Mouse (Mus musculus): ENCODE results near the gene 1700125H20Rik.
A peak's percentile ranks its signal among the peaks of the same experiment; 100 is the strongest.

The 1700125H20Rik gene

GRCm38 (mm10) chr11:85184839-85185238, 14.6 kb downstream of the 1700125H20Rik start:
- no peak for DNase-seq

DNA sequence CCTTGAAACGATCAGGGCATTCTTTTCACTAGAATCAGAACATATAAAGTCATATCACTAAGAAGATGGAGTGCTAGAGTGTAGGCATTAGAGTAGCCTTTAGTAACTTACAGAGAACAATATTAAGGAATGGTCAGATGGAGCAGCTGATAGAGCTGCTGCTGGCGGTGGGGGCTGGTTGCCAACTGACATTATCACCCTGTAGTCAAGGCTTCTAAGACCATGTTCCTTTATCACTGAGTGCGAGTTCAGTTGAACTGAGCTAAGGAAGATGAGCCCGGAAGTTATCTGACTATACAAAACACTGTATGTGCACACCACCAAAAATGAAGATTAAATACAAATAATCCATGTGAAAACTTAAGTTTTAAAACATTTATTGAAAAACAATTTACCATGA, 18.9 kb downstream of the 1700125H20Rik start:
- DNase-seq = no peak

- no peak for DNase-seq
These were observed 20.5 kb downstream of the 1700125H20Rik start for GRCm38 (mm10) chr11:85190741-85191140.

DNA sequence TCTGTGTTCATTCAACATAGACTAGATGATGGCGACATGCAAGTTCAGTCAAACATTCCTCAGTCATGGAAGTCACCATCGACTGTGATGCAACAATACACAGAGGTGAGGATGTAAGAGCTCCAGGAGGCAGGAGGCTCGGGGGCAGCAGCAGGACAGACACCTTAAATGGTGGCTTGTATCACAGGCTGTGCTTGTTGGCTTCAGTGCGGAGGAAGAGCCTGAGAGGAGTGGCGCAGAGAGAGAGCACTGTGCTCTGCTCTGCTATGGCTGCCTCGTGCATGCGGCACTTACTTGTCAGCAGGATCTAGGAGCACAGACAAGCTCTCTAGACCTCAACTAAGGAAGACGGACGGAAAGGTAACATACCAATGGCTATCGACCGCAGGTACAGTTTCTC, 24.0 kb downstream of the 1700125H20Rik start:
- DNase-seq = no peak

DNA sequence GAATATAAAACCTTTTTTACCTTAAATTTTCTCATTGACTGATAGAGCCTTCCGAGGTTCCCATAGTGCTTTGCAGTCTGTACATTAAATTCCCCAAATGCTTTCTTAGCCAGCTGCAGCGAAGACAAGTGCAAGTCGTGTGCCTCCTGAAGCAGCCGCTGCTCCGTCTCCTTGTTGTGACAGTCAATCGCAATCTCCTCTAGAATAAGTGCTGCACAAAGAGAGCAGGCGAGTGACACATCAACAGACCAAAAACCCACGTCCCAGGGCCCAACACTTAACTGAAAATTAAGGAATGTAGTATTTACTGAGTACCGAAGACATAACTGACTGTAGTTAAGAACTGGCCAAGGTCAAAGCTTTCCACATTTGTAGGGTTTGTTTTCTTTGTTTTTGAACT, 25.8 kb downstream of the 1700125H20Rik start:
- no peak for DNase-seq

DNA sequence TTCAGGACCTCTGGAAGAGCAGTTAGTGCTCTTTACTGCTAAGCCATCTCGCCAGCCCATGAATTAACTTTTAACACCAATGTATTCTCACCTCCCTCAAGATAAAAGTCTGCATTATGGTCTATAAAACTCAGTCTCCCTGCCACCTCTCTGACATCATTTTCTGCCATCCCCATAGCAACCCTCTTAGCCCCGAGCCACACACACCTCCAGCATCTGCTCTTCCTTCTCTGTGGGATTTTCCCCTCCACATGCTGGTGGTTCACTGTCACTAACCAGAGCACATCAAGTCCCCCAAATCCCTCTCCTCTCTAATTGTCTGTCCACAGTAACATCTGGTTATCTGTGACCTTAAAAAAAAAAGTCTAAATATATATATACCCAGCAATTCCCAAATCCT, 28.7 kb downstream of the 1700125H20Rik start:
- DNase-seq = no peak

DNA sequence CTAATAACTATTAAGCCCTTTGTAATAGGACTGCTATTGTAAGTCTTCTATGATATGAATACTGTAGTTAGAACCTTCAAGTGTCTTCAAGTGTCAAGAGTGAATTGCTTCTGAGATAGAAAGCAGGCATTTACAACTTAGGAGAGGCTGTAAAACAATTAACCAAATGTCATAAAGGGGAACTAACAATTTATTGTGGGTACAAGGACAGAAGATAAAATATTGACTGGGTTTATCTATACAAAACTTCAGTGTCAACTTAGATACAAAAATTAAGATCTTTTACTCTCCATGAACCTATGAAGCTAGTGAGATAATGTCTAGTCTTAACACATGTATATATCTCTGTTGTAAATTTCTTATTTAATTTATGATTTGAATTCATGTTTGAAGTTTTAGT, 36.0 kb downstream of the 1700125H20Rik start:
- no peak for DNase-seq

DNA sequence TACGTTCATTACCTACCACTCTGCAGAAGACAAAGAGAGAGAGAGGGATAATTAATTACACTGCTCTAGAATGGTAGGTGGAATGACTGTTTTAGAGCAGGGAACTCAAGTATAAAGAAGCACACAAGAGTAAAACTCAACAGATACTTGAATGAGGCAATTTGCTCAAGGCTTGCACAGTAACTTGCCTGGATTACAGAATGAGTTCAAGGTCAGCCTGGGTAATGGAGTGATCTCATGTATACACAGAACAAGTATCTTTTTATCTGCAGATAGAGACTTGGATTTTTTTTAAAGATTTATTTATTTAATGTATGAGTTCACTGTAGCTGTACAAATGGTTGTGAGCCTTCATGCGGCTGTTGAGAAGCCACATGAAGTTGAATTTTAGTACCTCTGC, 40.9 kb downstream of the 1700125H20Rik start:
- no peak for DNase-seq

DNA sequence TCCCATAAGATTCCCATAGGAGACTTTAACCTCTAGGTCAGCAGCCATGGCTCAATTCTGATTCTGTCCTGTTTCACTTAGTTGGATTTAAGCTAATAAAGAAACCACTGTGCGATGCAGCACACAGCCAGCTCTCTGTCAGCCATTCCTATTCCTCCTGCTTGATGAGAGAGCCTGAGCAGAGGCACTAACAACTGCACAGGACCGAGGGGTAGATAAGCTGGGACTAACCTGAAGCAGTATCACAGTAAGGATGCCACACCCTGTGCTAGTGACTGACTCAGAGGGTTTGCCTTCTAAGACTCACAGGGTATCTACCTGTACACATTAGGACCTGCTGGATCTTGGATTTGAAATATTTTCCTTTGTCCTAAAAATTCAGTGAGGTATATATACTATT, 43.0 kb downstream of the 1700125H20Rik start:
- DNase-seq = peak; percentile 17

DNA sequence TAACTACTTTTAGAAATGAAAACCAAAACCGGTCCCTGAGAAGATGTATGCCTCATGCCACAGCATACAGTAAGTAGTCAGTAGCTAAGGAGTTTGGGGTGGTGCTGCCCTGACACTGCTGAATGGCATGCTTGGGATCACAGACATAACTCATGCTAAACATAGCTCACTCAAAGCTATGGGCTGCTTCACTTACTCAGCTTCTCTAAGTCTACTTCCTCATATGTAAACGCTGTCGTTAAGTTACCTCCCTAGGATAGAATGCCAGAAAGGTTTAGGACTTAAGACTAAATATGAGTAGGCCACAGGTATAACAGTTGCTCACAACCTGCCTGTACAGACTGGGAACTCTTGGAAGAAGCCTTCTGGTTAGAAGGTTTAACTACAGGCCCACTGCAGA, 44.5 kb downstream of the 1700125H20Rik start:
- DNase-seq = no peak

DNA sequence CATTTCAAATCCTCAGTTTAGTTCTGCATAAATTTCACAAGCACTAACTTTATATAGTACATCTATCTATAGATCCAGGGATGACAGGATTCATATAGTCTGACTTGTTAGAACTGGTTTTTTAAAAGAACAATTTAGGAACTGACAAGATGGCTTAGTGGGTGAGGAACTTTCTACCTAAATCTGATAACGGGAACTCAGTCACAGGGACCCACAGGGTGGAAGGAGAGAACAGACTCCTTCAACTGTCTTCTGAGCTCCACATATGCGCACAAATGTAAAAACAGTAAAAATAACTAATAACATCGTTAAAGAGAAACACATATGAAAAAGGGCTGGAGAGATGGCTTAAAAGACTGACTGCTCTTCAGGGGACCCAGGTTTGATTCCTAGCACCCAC, 48.8 kb downstream of the 1700125H20Rik start:
- no peak for DNase-seq

DNA sequence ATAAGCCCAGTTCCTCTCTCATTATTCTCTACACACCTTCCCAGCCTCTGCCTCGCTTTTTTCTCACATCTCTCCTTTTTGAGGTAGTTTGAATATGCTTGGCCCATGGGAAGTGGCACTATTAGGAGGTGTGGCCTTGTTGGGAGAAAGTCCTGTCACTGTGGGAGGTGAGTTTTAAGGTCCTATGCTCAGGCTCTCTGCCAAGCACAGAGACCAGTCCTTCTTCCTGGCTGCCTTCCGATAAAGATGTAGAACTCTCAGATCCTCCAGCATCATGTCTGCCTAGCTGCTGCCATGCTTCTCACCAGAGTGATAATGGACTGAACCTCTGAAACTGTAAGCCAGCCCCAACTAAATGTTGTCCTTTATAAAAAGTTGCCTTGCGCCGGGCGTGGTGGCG, 52.4 kb downstream of the 1700125H20Rik start:
- DNase-seq = no peak

DNA sequence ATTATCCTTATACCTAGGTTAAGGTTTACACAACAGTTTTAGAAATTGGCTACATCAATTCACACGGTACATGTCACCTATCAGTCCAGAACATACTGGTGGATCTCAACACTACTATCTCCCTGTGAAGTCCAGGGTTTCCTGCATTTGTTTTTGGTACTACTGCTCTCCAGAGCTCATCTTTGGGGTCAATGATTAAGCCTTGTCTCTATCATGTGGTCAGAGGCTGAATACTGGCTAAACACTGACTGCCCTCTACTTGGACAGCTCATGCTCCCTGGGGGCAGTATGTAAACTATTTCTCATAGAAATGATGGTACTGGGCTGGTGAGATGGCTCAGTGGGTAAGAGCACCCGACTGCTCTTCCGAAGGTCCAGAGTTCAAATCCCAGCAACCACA, 53.0 kb downstream of the 1700125H20Rik start:
- DNase-seq = no peak
